Mouse (Mus musculus): Measurements from ENCODE around the gene Extl1.

Gene Extl1

GRCm38 (mm10) chr4:134314876-134315275 lies 68.8 kb downstream of the Extl1 start, which contains the start of gene Trim63:
Trim63 (plus strand) TSS chr4:134315120.
- in situ Hi-C loops (cut with MboI, MseI), result no loop called here

GRCm38 (mm10) chr4:134314081-134314655 lies 69.5 kb downstream of the Extl1 start:
- in situ Hi-C loops (cut with MboI, MseI), result no loop called here

- in situ Hi-C loops (cut with MboI, MseI), result no loop called here
These were observed 70.7 kb downstream of the Extl1 start for GRCm38 (mm10) chr4:134312901-134313300.

- in situ Hi-C loops (cut with MboI, MseI), result no loop called here
These were observed 71.3 kb downstream of the Extl1 start for GRCm38 (mm10) chr4:134312341-134312740.

GRCm38 (mm10) chr4:134311784-134312183 lies 71.9 kb downstream of the Extl1 start:
- in situ Hi-C loops (cut with MboI, MseI), result no loop called here

GRCm38 (mm10) chr4:134310656-134311055 lies 73.0 kb downstream of the Extl1 start:
- in situ Hi-C loops (cut with MboI, MseI), result no loop called here

GRCm38 (mm10) chr4:134310106-134310505 lies 73.5 kb downstream of the Extl1 start:
- in situ Hi-C loops (cut with MboI, MseI), result no loop called here

- in situ Hi-C loops (cut with MboI, MseI), result no loop called here
These were observed 76.1 kb downstream of the Extl1 start for GRCm38 (mm10) chr4:134307367-134308072.

GRCm38 (mm10) chr4:134306963-134307362 lies 76.7 kb downstream of the Extl1 start:
- in situ Hi-C loops (cut with MboI, MseI), result no loop called here

Data from T-helper 17 cell (primary cell).